Mouse (Mus musculus) ES-Bruce4 (cell line): ENCODE results near the gene Plpp7. TPM values are rescaled to one million over a fixed set of nuclear protein-coding genes. Genes with fewer than 3 reads are reported as not detected.

Experiments
- H3K27ac ChIP-seq: 2 replicates; pipeline ENCODE4 v1.5.1; 2012; ENCODE audit warnings: low read length, inconsistent platforms; ENCODE audit not compliant: insufficient read depth
- H3K27me3 ChIP-seq: 2 replicates; pipeline ENCODE4 v1.6.1; 2012; ENCODE audit warnings: mild to moderate bottlenecking, low read length, inconsistent platforms; ENCODE audit not compliant: control insufficient read depth, poor library complexity, insufficient read depth, severe bottlenecking
- H3K36me3 ChIP-seq: 2 replicates; pipeline ENCODE4 v1.6.1; 2012; ENCODE audit warnings: inconsistent platforms, mild to moderate bottlenecking, low read length, moderate library complexity; ENCODE audit not compliant: control insufficient read depth, poor library complexity, insufficient read depth, severe bottlenecking
- H3K4me1 ChIP-seq: one replicate; pipeline ENCODE4 v1.8.1; 2011; ENCODE audit warnings: low read length; ENCODE audit not compliant: control insufficient read depth, insufficient read depth
- H3K4me3 ChIP-seq: 2 replicates; pipeline ENCODE4 v1.5.1; 2011; ENCODE audit warnings: low read depth, mild to moderate bottlenecking, low read length
- H3K9ac ChIP-seq: 2 replicates; pipeline ENCODE4 v1.6.1; 2012; ENCODE audit warnings: low read depth, mild to moderate bottlenecking, inconsistent platforms; ENCODE audit not compliant: poor library complexity, severe bottlenecking
- H3K9me3 ChIP-seq: replicated peaks from 2 replicates; pipeline ENCODE4 v1.6.1; 2012; ENCODE audit warnings: mild to moderate bottlenecking, low read length, inconsistent platforms; ENCODE audit not compliant: control insufficient read depth, poor library complexity, insufficient read depth, severe bottlenecking
- CTCF ChIP-seq: IDR thresholded peaks from one replicate; pipeline ENCODE4 v1.8.1; 2011; ENCODE audit warnings: low read depth, low read length
- EP300 ChIP-seq: IDR thresholded peaks from 2 replicates; pipeline ENCODE4 v1.6.1; 2011; ENCODE audit warnings: low read depth, low read length; ENCODE audit not compliant: insufficient read depth
- POLR2A ChIP-seq: IDR thresholded peaks from one replicate; pipeline ENCODE4 v1.8.1; 2011; ENCODE audit warnings: low read length; ENCODE audit not compliant: insufficient read depth
- polyA plus RNA-seq: library from polyadenylated mRNA; stranded (reverse); fragments of >200 nt; gene quantifications from 2 replicates; pipeline ENCODE4 v1.2.4, GENCODE M21; 2011; ENCODE audit warnings: low read depth; ENCODE audit not compliant: missing spikeins, insufficient read depth, insufficient read length

Gene Plpp7
- polyA plus RNA-seq, 1 experiment = 1.2 TPM

DNA sequence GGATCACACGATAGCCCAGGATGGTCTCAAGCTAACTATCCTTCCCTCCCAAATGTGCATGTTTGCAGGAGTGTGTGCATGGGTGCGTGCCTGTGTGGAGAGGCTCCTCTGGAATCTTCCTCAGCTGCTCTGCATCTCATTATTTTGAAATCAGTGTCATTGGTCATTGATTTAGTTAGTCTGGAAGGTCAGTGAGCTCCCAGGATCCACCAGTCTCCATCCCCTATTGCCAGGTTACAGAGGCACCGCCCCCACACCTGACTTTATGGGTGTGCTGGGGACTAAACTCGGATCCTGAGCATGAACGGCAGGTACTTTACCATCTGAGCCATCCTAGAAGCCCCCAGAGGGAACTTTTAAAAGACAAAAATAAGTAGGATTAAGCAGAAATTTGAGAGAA, 7.6 kb downstream of the Plpp7 start:
- no peaks in the 10 kb centered on the region for H3K4me1 ChIP-seq
- H3K27ac ChIP-seq = no peak overlapping the region
- no peaks in the 10 kb centered on the region for H3K9me3 ChIP-seq
- H3K4me3 ChIP-seq = peak overlapping the region; percentile 40; the same call in 1 of the 2 replicates
- TF ChIP-seq POLR2A = no peak
- no peak for TF ChIP-seq EP300
- no peak for TF ChIP-seq CTCF
- no peak overlapping the region for H3K9ac ChIP-seq
- no peaks in the 10 kb centered on the region for H3K36me3 ChIP-seq
- H3K27me3 ChIP-seq = no peaks in the 10 kb centered on the region

DNA sequence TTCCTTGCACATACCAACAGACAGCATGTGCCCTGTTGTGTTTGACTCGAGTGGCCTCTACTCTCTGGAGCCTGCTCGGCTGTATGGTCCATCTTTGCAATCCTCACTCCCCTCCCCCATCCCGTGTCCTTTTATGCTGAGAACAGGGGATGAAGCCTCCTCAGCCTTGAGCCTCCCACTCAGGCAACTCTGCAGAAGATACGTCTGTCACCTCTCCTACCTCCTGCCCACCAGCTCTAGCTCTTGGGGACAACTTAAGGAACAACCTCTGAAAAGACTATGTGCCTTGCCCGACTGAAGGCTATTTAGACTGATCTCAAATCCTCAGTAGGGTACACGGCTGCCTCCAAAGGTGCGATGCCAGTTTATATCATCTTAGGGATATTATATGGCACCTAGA, 8.2 kb downstream of the Plpp7 start:
- no peak overlapping the region for H3K9ac ChIP-seq
- H3K36me3 ChIP-seq = no peaks in the 10 kb centered on the region
- TF ChIP-seq CTCF (no peak), POLR2A (no peak), EP300 (no peak)
- H3K4me3 ChIP-seq = peak overlapping the region; percentile 40
- H3K9me3 ChIP-seq = no peaks in the 10 kb centered on the region
- H3K4me1 ChIP-seq = no peaks in the 10 kb centered on the region
- no peak overlapping the region for H3K27ac ChIP-seq
- H3K27me3 ChIP-seq = no peaks in the 10 kb centered on the region

DNA sequence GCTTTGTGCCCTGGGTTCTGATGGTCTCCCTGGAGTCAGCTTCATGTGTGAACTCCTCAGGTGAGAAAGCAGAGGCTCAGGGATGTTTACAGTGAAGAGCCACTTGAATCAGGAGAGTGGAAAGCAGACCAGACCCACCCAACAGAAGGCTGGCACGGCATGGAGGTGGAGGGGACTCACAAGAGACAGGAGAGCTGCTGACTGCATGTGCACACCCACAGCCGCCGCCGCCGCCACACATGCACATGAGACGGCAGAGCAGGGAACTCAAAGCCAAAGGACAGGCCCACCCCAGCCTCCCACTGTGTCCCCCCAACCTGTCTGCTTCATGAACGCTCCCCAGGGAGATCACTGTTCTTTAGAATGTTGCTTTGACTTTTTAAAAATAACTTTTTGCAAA, 8.8 kb downstream of the Plpp7 start:
- Histone ChIP-seq H3K27me3 (no peaks in the 10 kb centered on the region), H3K9me3 (no peaks in the 10 kb centered on the region), H3K36me3 (no peaks in the 10 kb centered on the region), H3K9ac (no peak overlapping the region), H3K4me1 (no peaks in the 10 kb centered on the region), H3K4me3 (no peak overlapping the region), H3K27ac (no peak overlapping the region)
- no peak for TF ChIP-seq CTCF
- TF ChIP-seq POLR2A = no peak
- no peak for TF ChIP-seq EP300

DNA sequence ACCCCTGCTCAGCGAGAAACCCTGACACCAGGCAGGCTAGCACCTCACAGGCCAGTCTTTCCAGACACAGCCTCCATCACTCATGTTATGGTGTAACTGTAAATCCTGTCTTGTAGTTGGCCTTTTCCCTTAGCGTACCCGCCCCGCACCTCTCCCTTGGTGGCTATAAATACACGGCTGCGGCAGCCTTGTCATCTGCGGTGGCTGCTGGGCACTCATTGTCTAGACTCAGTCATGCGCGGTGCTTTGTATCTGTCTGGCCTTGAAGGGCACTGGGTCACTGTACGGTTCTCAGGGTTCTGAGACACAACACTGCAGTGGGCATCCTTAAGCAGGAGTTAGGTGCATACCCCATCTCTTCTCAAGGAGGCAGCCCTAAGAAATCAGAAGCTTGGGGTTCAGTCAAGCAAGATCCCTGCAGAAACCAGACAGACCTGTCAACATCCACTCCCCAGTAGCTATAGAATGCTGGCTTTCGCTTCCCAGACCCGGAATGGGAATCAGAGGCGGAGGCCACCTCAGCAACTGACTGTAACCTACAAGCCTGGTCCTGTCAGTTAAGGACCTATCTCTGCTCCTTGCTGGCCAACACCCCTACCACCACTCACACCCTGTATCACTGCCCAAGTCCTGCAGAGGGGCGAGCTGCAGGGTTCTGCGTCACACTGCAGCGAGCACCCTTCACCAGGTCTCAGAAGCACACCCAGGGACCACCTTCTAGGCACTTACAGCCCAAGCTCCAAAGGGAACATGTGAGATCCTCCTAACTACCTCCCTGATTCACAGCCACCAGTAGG, 10.0 kb downstream of the Plpp7 start:
- Histone ChIP-seq H3K27me3 (no peaks in the 10 kb centered on the region), H3K27ac (no peak overlapping the region), H3K4me3 (no peak overlapping the region), H3K9ac (no peak overlapping the region), H3K9me3 (no peaks in the 10 kb centered on the region), H3K36me3 (no peaks in the 10 kb centered on the region), H3K4me1 (no peaks in the 10 kb centered on the region)
- TF ChIP-seq EP300 (no peak), CTCF (no peak), POLR2A (no peak)

DNA sequence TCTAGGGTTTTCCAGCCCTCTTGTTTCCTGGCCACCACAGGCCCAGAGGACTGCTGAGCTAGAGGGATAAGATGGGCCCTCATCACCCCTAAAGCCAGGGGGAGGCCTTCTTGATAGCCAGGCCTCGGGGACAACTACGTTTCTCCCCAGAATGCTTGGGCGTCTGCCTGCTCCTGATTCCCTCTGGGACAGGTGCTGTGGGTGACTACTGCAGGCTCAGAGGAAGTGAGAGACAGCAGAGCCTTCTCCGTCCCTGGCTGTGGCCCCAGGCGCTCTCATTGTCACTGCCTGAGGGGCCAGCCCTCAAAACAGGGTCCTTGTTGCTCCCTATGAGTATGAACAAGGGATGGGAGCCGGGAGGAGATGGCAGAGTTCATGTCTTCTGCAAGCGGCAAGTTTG, 10.6 kb downstream of the Plpp7 start:
- H3K9me3 ChIP-seq = no peaks in the 10 kb centered on the region

DNA sequence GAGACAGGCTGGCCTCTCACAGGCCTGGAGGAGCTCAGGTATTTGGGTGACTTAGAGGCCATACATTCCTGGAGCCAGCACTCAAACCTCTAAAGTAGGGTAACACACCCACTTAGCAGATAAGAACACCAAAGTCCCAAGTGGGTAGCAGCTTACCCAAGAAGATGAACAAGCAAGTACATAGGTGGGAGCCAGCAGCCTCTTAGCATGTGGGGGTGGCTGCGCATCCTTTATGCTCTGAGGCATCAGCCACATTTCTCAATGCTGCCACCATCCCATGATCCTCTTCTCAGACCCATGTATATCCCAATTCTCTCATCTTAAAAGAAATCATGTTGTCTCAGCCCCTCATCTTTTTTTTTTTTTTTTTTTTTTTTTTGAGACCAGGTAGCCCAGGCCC, 15.9 kb downstream of the Plpp7 start:
- no peaks in the 10 kb centered on the region for H3K27me3 ChIP-seq
- no peaks in the 10 kb centered on the region for H3K4me1 ChIP-seq
- no peak overlapping the region for H3K9ac ChIP-seq
- H3K36me3 ChIP-seq = no peaks in the 10 kb centered on the region
- no peak overlapping the region for H3K4me3 ChIP-seq
- H3K27ac ChIP-seq = no peak overlapping the region
- TF ChIP-seq CTCF = no peak
- TF ChIP-seq EP300 = no peak
- no peak for TF ChIP-seq POLR2A
- peaks cover 4% of the 10 kb centered on the region for H3K9me3 ChIP-seq

More for the DNA sequence above, 10.6 kb downstream of the Plpp7 start:
- Histone ChIP-seq H3K4me3 (no peak overlapping the region), H3K9ac (no peak overlapping the region), H3K27ac (no peak overlapping the region), H3K36me3 (no peaks in the 10 kb centered on the region), H3K4me1 (no peaks in the 10 kb centered on the region), H3K27me3 (no peaks in the 10 kb centered on the region)
- TF ChIP-seq POLR2A = no peak
- no peak for TF ChIP-seq EP300
- TF ChIP-seq CTCF = no peak
